Mouse (Mus musculus) left cerebral cortex, adult 18-20 months (tissue): ENCODE measurements at regions not wholly inside any gene's neighbourhood (a gene's known extent, or its start where the extent isn't known, plus 50 kb on each side); places are given as distances from the start of the nearest gene placed in this dataset.

Source experiments
- microRNA-seq, 2 experiments: library from miRNA; unstranded; fragments of <30 nt; microRNA quantifications; one replicate each; pipeline ENCODE4 v1.2.0; 2021

Small RNA genes lying in the stretch of these regions (microRNA-seq; reads per million reads assigned to microRNA genes)
- 0 reads per million in 2 experiments for gene Gm44319
